Mouse (Mus musculus): ENCODE data around the gene Srebf2. TPM values are rescaled to one million over a fixed set of nuclear protein-coding genes. Genes with fewer than 3 reads are reported as not detected.

The Srebf2 gene
- total RNA-seq, 1 experiment, result 173 TPM

- in situ Hi-C loops (cut with MboI; ENCODE audit: low sequenced_read_pairs in 2 of 2, unreplicated experiment in 2 of 2), result no loop called here
- TF ChIP-seq HCFC1 (IDR thresholded peaks at IDR 0.05; ENCODE audit: borderline replicate concordance, insufficient read depth, low read length) (no peak), ZNF384 (IDR thresholded peaks at IDR 0.05; ENCODE audit: low read depth, low read length) (no peak), CHD2 (IDR thresholded peaks at IDR 0.05; ENCODE audit: low read depth, low read length) (no peak), MAFK (IDR thresholded peaks at IDR 0.05; ENCODE audit: insufficient read depth, low read depth, low read length) (peak; percentile 95), ZC3H11A (IDR thresholded peaks at IDR 0.05; ENCODE audit: borderline replicate concordance, low read depth, low read length) (no peak)
- no peak overlapping the region for H3K4me3 ChIP-seq (ENCODE audit: insufficient read depth in 1 of 2, low read depth in 1 of 2, low read length in 2 of 2, poor library complexity in 1 of 2, severe bottlenecking in 1 of 2)
Observed at GRCm38 (mm10) chr15:82187924-82188323, 40.9 kb downstream of the Srebf2 start.

GRCm38 (mm10) chr15:82188481-82189240, 41.7 kb downstream of the Srebf2 start:
- peaks cover 2 to 19% of the 10 kb centered on the region in 2 experiments for H3K4me1 ChIP-seq (ENCODE audit: control insufficient read depth in 2 of 2, insufficient read depth in 2 of 2, low read length in 2 of 2, poor library complexity in 1 of 2)
- peak; percentile 86 for DNase-seq (ENCODE audit: low read depth, low spot score)
- H3K4me3 ChIP-seq (ENCODE audit: insufficient read depth in 1 of 2, low read depth in 1 of 2, low read length in 2 of 2, poor library complexity in 1 of 2, severe bottlenecking in 1 of 2), result no peak overlapping the region
- H3K9me3 ChIP-seq (ENCODE audit: control insufficient read depth, insufficient read depth, low read depth, low read length), result no peaks in the 10 kb centered on the region
- in situ Hi-C loops (cut with MboI; ENCODE audit: low sequenced_read_pairs in 2 of 2, unreplicated experiment in 2 of 2), result no loop called here
- H3K27ac ChIP-seq (ENCODE audit: insufficient read depth, low read depth, low read length, poor library complexity, severe bottlenecking), result peak overlapping the region; percentile 49
- no peak overlapping the region for H3K9ac ChIP-seq (ENCODE audit: insufficient read depth, low read depth, low read length, poor library complexity, severe bottlenecking)
- H3K36me3 ChIP-seq (ENCODE audit: control insufficient read depth, insufficient read depth, low read length, poor library complexity, severe bottlenecking), result peaks cover 62% of the 10 kb centered on the region
- TF ChIP-seq CHD2 (IDR thresholded peaks at IDR 0.05; ENCODE audit: low read depth, low read length) (no peak), ZNF384 (IDR thresholded peaks at IDR 0.05; ENCODE audit: low read depth, low read length) (no peak), HCFC1 (IDR thresholded peaks at IDR 0.05; ENCODE audit: borderline replicate concordance, insufficient read depth, low read length) (no peak), ZC3H11A (IDR thresholded peaks at IDR 0.05; ENCODE audit: borderline replicate concordance, low read depth, low read length) (no peak), MAFK (IDR thresholded peaks at IDR 0.05; ENCODE audit: insufficient read depth, low read depth, low read length) (no peak)

More at GRCm38 (mm10) chr15:82187924-82188323, 40.9 kb downstream of the Srebf2 start:
- Histone ChIP-seq H3K4me1 (ENCODE audit: control insufficient read depth in 2 of 2, insufficient read depth in 2 of 2, low read length in 2 of 2, poor library complexity in 1 of 2) (peaks cover 2 to 19% of the 10 kb centered on the region in 2 experiments), H3K9ac (ENCODE audit: insufficient read depth, low read depth, low read length, poor library complexity, severe bottlenecking) (no peak overlapping the region), H3K36me3 (ENCODE audit: control insufficient read depth, insufficient read depth, low read length, poor library complexity, severe bottlenecking) (peaks cover 63% of the 10 kb centered on the region), H3K27ac (ENCODE audit: insufficient read depth, low read depth, low read length, poor library complexity, severe bottlenecking) (peak overlapping the region; percentile 49), H3K9me3 (ENCODE audit: control insufficient read depth, insufficient read depth, low read depth, low read length) (no peaks in the 10 kb centered on the region)
- peak; percentile 92 for DNase-seq (ENCODE audit: low read depth, low spot score)

- H3K4me3 ChIP-seq (ENCODE audit: insufficient read depth in 1 of 2, low read depth in 1 of 2, low read length in 2 of 2, poor library complexity in 1 of 2, severe bottlenecking in 1 of 2), result no peak overlapping the region
- peak overlapping the region; percentile 14; the same call in 1 of the 2 replicates for H3K9ac ChIP-seq (ENCODE audit: insufficient read depth, low read depth, low read length, poor library complexity, severe bottlenecking)
- no peak for DNase-seq (ENCODE audit: low read depth, low spot score)
- in situ Hi-C loops (cut with MboI; ENCODE audit: low sequenced_read_pairs in 2 of 2, unreplicated experiment in 2 of 2), result no loop called here
- H3K9me3 ChIP-seq (ENCODE audit: control insufficient read depth, insufficient read depth, low read depth, low read length), result no peaks in the 10 kb centered on the region
- peaks cover 62% of the 10 kb centered on the region for H3K36me3 ChIP-seq (ENCODE audit: control insufficient read depth, insufficient read depth, low read length, poor library complexity, severe bottlenecking)
- H3K27ac ChIP-seq (ENCODE audit: insufficient read depth, low read depth, low read length, poor library complexity, severe bottlenecking), result peak overlapping the region; percentile 32; the same call in 1 of the 2 replicates
- H3K4me1 ChIP-seq (ENCODE audit: control insufficient read depth in 2 of 2, insufficient read depth in 2 of 2, low read length in 2 of 2, poor library complexity in 1 of 2), result peaks cover 2 to 10% of the 10 kb centered on the region in 2 experiments
- TF ChIP-seq ZNF384 (IDR thresholded peaks at IDR 0.05; ENCODE audit: low read depth, low read length), result no peak
- TF ChIP-seq MAFK (IDR thresholded peaks at IDR 0.05; ENCODE audit: insufficient read depth, low read depth, low read length), result no peak
- no peak for TF ChIP-seq ZC3H11A (IDR thresholded peaks at IDR 0.05; ENCODE audit: borderline replicate concordance, low read depth, low read length)
- TF ChIP-seq CHD2 (IDR thresholded peaks at IDR 0.05; ENCODE audit: low read depth, low read length), result no peak
- TF ChIP-seq HCFC1 (IDR thresholded peaks at IDR 0.05; ENCODE audit: borderline replicate concordance, insufficient read depth, low read length), result no peak
Observed at GRCm38 (mm10) chr15:82192617-82193016, 45.6 kb downstream of the Srebf2 start.

GRCm38 (mm10) chr15:82196300-82196699, 49.3 kb downstream of the Srebf2 start:
- TF ChIP-seq CHD2 (IDR thresholded peaks at IDR 0.05; ENCODE audit: low read depth, low read length) (no peak), ZNF384 (IDR thresholded peaks at IDR 0.05; ENCODE audit: low read depth, low read length) (no peak), HCFC1 (IDR thresholded peaks at IDR 0.05; ENCODE audit: borderline replicate concordance, insufficient read depth, low read length) (no peak), ZC3H11A (IDR thresholded peaks at IDR 0.05; ENCODE audit: borderline replicate concordance, low read depth, low read length) (no peak), MAFK (IDR thresholded peaks at IDR 0.05; ENCODE audit: insufficient read depth, low read depth, low read length) (no peak)
- Histone ChIP-seq H3K4me1 (ENCODE audit: control insufficient read depth in 2 of 2, insufficient read depth in 2 of 2, low read length in 2 of 2, poor library complexity in 1 of 2) (peaks cover 0 to 2% of the 10 kb centered on the region in 2 experiments; a peak in 2 of 4 replicates), H3K36me3 (ENCODE audit: control insufficient read depth, insufficient read depth, low read length, poor library complexity, severe bottlenecking) (peaks cover 83% of the 10 kb centered on the region), H3K27ac (ENCODE audit: insufficient read depth, low read depth, low read length, poor library complexity, severe bottlenecking) (no peak overlapping the region), H3K9ac (ENCODE audit: insufficient read depth, low read depth, low read length, poor library complexity, severe bottlenecking) (no peak overlapping the region), H3K4me3 (ENCODE audit: insufficient read depth in 1 of 2, low read depth in 1 of 2, low read length in 2 of 2, poor library complexity in 1 of 2, severe bottlenecking in 1 of 2) (no peak overlapping the region), H3K9me3 (ENCODE audit: control insufficient read depth, insufficient read depth, low read depth, low read length) (no peaks in the 10 kb centered on the region)
- DNase-seq (ENCODE audit: low read depth, low spot score), result no peak
- in situ Hi-C loops (cut with MboI; ENCODE audit: low sequenced_read_pairs in 2 of 2, unreplicated experiment in 2 of 2), result no loop called here

All from ES-E14 (cell line).